Mouse (Mus musculus) activated CD4-positive, CD25-positive, alpha-beta regulatory T cell, adult 4 months (primary cell): ENCODE data around the gene Smyd2. TPM values are rescaled to one million over a fixed set of nuclear protein-coding genes. Genes with fewer than 3 reads are reported as not detected.

Source experiments
- ATAC-seq: one replicate; pipeline ENCODE4 v1.8.0; 2017
- polyA plus RNA-seq, 2 experiments: library from polyadenylated mRNA; unstranded; fragments of 100-300 nt; shearing (Covaris generic); gene quantifications; one replicate each; pipeline ENCODE4 v1.2.1; 2017

Smyd2 gene
- polyA plus RNA-seq, 2 experiments from 2014 or later: 9.7 to 11.1 TPM

GRCm38 (mm10) chr1:189917126-189917500, 5.0 kb downstream of the Smyd2 start:
- ATAC-seq: no peak

DNA sequence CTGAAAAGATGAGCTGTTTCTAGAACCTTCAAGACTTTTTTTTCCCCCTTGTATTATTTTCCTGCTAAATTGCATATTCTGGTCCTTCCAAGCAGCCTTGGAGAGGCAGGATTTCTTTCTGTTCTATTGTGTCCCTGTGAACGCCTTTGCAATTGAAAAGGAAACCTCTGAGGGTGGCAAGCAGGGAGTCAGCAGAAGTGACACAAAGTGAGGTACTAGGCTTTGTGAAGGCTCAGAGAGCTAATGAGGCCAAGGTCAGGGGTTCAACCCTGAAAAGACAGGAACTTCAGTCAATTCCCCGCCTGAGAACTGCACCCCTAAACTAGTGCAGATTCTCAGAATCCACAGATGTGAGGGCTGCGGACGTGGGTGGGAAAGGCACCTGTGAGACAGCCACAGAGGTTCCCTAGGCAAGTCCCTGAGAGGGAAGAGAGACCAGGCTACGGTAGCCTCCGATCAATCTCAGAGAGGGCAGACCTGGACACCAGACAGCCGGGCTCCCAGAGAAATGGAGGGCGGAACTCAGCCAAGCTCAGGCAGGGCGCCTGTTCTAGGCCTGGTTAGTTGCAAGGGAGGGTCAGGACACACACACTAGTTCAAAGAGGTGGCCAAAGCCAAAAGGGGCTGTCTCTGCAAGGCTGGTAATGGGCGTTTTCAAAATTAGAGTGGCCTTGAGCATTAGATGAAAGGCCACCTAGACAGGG, 5.6 kb downstream of the Smyd2 start:
- no peak for ATAC-seq

DNA sequence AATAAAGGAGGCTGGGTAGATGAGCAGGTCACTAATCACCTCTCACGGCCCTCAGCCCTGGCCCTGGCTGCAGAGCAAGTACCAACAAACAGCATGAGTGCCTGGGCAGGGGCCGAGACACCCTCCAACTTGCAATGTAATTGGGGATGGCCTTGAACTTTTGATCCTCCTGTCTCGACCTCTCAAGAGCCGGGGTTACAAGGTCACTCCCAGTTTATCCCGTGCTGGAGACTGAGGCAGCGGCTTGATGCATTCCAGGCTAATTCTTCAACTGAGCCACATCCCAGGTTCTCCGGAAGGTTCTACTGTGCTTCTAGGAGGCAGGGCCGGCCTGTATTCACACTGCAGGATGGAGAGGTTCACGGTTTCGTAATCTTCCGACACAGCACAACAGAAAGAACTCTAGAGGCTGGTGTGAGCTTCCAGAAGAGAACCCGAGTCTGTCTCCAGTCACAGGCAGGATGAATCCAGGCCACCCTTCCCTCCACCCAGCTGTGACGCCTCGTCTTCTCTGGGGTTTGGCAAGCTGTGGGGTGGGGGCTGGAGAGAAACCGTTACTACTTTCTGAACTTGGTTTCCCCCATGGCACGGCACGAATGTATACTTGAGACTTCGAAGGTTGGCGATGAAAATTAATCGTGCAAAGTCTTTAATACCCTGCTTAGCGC, 8.9 kb downstream of the Smyd2 start:
- ATAC-seq: no peak

DNA sequence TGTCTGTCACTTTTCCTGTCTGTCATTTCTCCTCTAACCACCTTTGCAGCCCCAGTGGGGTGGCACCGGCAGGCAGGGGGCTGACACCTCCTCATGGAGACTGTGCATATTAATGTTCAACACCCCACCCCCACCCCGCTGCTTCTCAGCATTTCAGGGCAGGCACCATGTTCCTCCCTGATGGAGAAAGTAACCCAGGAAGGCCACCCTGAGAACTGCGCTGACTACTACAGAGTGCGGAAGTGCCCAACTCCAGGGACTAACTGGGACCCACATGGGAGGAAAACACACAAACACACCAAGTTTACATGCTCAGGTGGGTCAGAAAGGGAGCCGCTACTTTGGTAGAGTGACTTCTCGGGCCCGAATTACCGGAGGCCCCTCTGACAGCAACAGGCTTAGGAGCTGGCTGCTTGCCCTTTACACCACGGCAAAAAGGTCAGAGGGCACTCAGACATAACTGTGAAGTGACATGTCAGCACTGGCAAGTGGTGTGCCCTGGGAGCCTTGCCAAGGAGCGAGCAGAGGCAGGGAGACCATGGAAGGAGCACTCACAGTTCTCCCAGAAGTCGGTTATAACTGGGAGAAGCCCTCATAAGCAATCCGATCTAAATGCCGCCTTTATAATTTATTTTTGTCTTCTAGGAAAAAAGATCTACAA, 11.3 kb downstream of the Smyd2 start:
- ATAC-seq: no peak

DNA sequence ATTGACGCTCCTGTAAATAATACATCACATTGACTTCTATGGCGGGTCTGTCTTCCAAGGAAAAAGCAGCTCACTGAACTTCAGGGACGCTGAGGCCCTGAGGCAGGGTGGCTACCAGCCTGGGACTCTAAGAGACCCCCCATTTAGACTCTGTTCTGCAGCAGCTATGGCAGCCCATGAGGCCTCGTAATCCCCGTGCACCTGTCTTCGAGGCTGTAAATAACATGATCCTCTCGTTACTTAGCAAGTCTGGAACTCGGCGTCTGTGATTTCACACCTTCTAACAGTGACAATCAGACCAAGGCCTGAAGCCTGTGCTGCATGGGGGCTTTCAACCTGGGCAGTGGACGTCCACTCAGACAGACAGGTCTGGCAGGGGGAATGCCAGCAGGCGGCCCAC, 19.0 kb downstream of the Smyd2 start:
- ATAC-seq: no peak

DNA sequence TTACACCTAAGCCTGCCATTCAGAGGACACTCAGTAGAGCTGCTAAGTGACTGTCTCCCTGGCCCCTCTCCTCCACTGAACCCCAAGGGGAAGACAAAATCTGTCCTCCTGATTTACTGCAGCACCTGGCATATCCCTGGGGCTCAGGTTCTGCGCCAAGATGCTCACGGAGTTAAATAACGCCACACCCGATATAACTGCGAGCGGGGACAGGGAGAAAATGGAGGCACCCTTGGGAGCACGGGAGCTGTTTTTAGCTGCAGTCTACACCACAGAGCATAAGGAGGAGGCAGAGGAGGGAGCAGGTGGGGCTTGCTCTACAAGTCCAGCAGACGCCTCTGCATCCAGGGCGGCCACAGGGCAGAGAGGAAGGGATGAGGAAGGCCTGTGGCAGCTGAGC, 19.8 kb downstream of the Smyd2 start:
- ATAC-seq: no peak

- ATAC-seq: no peak
These were observed 22.6 kb downstream of the Smyd2 start for GRCm38 (mm10) chr1:189899526-189899925.

DNA sequence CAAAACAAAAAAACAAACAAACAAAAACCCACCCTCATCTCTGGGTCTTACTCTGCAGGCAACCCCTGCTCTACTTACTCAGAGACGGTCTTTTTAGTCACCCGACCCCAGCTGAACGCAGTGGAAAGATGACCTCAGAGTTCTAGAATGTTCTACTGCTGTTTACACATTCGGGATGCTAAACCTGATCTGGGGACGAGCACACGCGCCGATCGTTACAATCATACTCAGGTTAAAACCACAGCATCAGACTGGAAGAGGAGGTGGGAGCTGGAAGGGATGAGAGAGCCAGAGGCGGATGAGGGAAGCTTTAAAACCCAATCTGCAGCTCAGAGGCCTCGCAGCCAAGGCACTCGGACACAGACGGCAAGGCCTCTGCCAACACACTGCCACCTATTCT, 23.5 kb downstream of the Smyd2 start:
- ATAC-seq: no peak

- no peak for ATAC-seq
These were observed 24.3 kb downstream of the Smyd2 start for GRCm38 (mm10) chr1:189897861-189898260.

DNA sequence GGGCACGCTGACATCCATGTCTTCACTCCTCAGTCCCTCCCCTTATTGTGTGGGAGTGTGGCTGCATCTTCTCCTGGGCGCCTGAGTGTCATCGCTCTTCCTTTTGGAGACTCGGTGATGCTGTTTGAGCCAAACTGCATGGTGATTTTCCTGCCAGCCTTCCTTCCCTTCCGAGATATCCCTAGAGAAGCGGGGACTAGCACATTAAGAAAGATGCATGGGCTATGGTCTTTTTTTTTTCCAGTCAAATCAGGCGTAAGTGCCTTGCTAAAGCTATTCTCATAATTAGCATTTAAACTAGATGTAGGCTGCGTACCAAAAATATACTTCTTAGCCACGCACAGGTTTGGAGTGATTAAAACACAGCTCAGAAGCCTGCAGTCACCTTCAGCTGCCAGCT, 28.0 kb downstream of the Smyd2 start:
- no peak for ATAC-seq

- no peak for ATAC-seq
These were observed 33.4 kb downstream of the Smyd2 start for GRCm38 (mm10) chr1:189888749-189889148.

- peak; percentile 74 for ATAC-seq
These were observed 34.6 kb downstream of the Smyd2 start for GRCm38 (mm10) chr1:189887518-189887917.

DNA sequence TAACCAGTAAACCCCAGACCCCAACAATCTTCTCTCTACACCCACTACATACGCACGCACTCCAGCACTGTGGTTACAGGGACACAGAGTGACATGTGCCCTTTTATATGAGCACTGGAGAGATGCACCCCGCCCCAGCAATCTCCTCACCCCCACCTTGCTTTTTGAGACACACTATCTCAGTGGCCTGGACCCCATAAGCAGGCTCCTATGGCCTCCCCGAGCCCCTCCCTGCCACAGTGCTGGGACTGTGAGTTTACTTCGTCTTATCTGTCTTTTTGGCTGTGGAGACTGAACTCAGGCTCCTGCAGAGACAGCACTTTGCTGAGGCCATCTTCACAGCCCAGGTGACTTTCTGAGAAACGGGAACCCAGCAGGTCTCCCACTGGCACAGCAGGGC, 36.2 kb downstream of the Smyd2 start:
- no peak for ATAC-seq

- ATAC-seq: no peak
These were observed 37.2 kb downstream of the Smyd2 start for GRCm38 (mm10) chr1:189884951-189885350.

DNA sequence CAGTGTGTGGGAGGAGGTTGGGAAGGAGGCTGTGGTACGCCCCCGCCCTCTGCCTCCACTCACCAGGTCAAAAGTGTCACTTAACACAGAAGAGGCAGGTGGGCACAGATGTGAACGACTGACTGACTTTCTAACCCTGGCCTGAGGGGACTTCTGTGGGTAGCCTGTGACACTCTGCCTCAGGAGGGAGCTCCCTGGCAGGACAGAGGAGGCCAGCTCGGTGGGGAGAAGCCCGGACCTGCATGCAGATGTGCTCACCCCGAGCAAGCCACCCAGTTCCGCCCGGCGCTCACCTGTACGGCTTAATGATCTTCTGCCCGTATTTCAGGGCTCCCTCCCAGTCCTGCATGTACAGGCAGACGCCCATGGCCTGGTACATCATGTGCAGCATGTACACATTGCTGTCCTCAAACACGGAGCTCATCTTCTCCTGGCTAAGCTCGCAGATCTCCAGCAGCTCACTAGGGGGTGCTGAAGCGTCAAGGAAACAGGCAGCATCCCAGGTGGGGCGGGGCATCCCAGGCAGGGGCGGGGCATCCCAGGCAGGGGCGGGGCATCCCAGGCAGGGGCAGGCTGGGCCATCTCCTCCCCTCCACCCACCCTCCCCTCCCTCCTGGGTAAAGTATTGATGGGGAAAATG, 38.5 kb downstream of the Smyd2 start:
- no peak for ATAC-seq

DNA sequence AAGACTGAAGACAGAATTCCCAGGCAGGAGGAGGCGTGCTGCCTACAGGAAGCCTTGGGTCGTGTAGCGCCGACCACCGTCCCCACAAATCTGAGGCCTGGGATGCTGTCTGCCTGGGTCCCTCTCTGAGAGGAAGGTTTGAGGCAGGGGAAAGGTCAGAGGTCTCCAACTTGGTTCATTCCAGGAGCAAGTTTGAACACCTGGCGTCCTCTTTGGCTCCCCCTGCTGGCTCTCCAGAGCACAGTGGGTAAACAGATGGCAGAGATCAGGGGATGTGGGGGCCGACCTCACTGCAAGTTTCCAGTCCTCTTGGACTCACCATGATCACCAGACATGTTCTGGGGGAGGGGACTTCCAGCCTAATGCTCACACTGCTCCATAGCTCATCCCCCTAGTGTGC, 39.3 kb downstream of the Smyd2 start:
- ATAC-seq: peak; percentile 28

DNA sequence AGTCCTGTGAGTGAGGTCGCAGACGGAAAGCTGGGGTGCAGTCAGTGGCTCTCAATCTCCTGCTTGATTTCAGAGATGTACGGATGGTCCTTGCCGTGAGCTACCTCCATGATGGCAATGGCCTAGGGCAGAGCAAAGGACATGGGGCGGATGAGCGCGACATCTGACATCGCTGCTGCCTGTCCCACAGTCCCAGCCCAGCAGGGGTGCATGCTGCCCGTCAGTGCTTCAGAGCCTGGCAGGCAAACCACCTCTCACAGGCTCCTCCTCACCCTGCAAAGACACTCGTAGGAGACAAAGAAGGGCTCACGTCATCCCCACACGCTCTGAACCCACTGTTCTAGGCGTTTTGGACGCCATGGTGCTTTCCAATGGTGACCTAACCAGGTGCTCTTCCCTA, 41.4 kb downstream of the Smyd2 start:
- no peak for ATAC-seq

DNA sequence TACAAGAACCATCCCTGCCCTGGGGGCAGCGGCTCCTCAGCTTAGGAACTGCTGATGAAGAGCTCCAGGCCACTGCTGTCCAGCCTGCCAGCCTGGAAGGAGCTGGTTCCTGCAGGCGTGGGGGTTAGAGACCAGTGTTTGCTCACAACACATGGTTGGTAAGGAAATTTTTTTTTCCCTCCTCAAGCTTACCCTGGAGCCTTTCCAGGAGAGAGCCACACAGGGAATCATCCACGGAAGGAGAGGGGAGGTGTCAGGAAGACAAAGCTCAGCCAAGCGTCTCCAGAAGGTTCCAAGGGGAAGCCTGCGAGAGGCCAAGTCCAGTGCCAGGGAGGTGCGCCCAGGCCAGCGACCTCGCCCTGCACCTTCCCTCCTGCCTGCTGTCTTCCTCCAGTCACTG, 42.2 kb downstream of the Smyd2 start:
- ATAC-seq: no peak

DNA sequence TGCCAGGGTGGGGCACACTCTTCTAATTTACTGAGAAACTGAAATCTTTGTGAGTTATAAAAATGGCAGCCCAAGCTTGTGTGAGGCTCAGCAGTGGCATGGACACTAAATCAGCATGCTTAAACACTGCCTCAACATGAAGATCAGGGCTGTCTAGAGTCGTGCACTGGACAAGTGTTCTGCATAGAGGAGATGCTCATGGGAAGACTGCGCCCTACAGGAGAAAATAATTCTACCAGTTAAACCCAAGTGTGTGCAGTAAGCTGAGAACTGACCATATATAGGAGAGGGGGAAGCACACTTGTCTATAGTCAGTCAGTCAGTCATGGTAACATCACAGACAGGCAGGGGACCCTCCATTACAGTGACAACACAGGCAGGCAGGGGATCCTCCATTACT, 43.0 kb downstream of the Smyd2 start:
- no peak for ATAC-seq

DNA sequence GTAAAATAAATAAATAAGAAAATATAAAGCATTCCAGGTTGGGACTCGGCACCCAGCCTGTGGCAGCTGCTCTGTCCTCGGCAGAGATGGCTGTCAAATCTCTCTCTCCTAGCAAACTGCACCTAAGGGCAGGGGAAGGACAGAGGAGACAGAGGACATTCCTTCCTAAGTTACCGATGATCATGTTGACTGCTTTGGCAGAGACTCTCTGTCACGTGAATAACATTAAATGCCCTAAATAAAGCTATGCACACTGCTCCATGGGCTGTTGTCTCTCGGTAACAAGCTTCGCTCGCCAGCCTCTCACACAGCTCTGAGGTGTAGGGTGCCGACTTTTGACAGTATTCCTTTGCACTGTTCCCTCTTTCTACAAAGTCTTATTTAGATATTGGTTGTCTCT, 46.0 kb downstream of the Smyd2 start:
- ATAC-seq: no peak

GRCm38 (mm10) chr1:189875439-189875861, 46.7 kb downstream of the Smyd2 start:
- ATAC-seq: no peak

GRCm38 (mm10) chr1:189873591-189873990, 48.6 kb downstream of the Smyd2 start:
- no peak for ATAC-seq

- no peak for ATAC-seq
These were observed 50.1 kb downstream of the Smyd2 start for GRCm38 (mm10) chr1:189872050-189872449.

DNA sequence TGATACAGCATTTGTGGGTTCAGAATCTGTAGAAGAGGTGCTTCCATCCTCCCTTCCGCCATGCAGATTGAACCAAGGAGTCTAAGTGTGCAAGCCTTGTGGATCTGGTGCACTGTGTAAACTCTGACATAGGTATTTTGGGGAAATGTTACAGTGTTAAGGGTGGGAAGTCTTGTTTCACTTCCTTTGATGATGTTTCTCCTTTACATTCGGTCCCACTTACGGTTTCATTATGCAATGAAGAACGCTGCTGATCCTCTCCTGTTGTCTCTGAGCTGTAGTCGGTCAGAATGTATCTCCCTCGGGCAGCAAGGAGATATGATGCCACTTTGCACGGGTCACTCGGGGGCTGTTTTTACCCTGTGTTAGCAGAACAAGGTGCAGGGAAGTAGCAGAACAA, 50.5 kb downstream of the Smyd2 start:
- no peak for ATAC-seq
